Mouse (Mus musculus): ENCODE results near the gene Ccdc15.

GRCm38 (mm10) chr9:37375718-37376117 is 27.5 kb upstream of the Ccdc15 start:
- no peak for TF ChIP-seq EP300 (IDR thresholded peaks at IDR 0.05; ENCODE audit: insufficient read depth, low read depth, low read length)
- no peak for TF ChIP-seq POLR2A (IDR thresholded peaks at IDR 0.05; ENCODE audit: insufficient read depth, low read length)

All from ES-Bruce4 (cell line).